Mouse (Mus musculus) ES-E14 (cell line): ENCODE data around the gene Tbl1xr1. TPM values are rescaled to one million over a fixed set of nuclear protein-coding genes. Genes with fewer than 3 reads are reported as not detected.
A peak's percentile ranks its signal among the peaks of the same experiment; 100 is the strongest.

Experiments
- DNase-seq: peaks from one replicate; pipeline ENCODE4 v3.0.0-alpha.2; 2013; ENCODE audit warnings: low read depth, low spot score
- H3K27ac ChIP-seq: 2 replicates; pipeline ENCODE4 v1.5.1; 2012; ENCODE audit warnings: low read depth, mild to moderate bottlenecking, low read length, moderate library complexity, mixed read lengths; ENCODE audit not compliant: poor library complexity, insufficient read depth, severe bottlenecking
- H3K36me3 ChIP-seq: 2 replicates; pipeline ENCODE4 v1.6.1; 2012; ENCODE audit warnings: mild to moderate bottlenecking, low read length, moderate library complexity, mixed read lengths; ENCODE audit not compliant: control insufficient read depth, poor library complexity, insufficient read depth, severe bottlenecking
- H3K4me1 ChIP-seq, 2 experiments: fragments of 150-350 bp in 1 of 2; sonication (generic) in 1 of 2; 2 replicates each; pipeline ENCODE4 v1.6.1; 2012; ENCODE audit warnings: low read length in 2 of 2, mild to moderate bottlenecking in 1 of 2, mixed read lengths in 1 of 2; ENCODE audit not compliant: control insufficient read depth in 2 of 2, insufficient read depth in 2 of 2, poor library complexity in 1 of 2
- H3K4me3 ChIP-seq, 2 experiments: fragments of 150-350 bp in 1 of 2; sonication (generic) in 1 of 2; 2 replicates each; pipeline ENCODE4 v1.5.1; 2012; ENCODE audit warnings: low read length in 2 of 2, low read depth in 1 of 2, mild to moderate bottlenecking in 1 of 2, mixed read lengths in 1 of 2; ENCODE audit not compliant: insufficient read depth in 1 of 2, poor library complexity in 1 of 2, severe bottlenecking in 1 of 2
- H3K9ac ChIP-seq: 2 replicates; pipeline ENCODE4 v1.6.1; 2012; ENCODE audit warnings: low read depth, mild to moderate bottlenecking, low read length, mixed read lengths; ENCODE audit not compliant: poor library complexity, insufficient read depth, severe bottlenecking
- H3K9me3 ChIP-seq: fragments of 150-350 bp; sonication (generic); 2 replicates; pipeline ENCODE4 v1.6.1; 2012; ENCODE audit warnings: low read depth, mild to moderate bottlenecking, low read length; ENCODE audit not compliant: control insufficient read depth, insufficient read depth
- CHD2 ChIP-seq: IDR thresholded peaks from 2 replicates; pipeline ENCODE4 v1.6.1; 2014; ENCODE audit warnings: mild to moderate bottlenecking, low read depth, low read length, inconsistent platforms
- HCFC1 ChIP-seq: IDR thresholded peaks from 2 replicates; pipeline ENCODE4 v1.6.1; 2012; ENCODE audit warnings: low read length, inconsistent platforms, borderline replicate concordance; ENCODE audit not compliant: insufficient read depth
- MAFK ChIP-seq: IDR thresholded peaks from 2 replicates; pipeline ENCODE4 v1.6.1; 2014; ENCODE audit warnings: mild to moderate bottlenecking, low read depth, low read length, inconsistent platforms; ENCODE audit not compliant: insufficient read depth
- ZC3H11A ChIP-seq: IDR thresholded peaks from 2 replicates; pipeline ENCODE4 v1.6.1; 2012; ENCODE audit warnings: low read depth, mild to moderate bottlenecking, inconsistent platforms, low read length, borderline replicate concordance
- ZNF384 ChIP-seq: IDR thresholded peaks from 2 replicates; pipeline ENCODE4 v1.6.1; 2012; ENCODE audit warnings: low read depth, low read length, inconsistent platforms
- in situ Hi-C, 2 experiments: fragments of 600-800 bp; cut with MboI; formaldehyde crosslinking; loops; one replicate each; pipeline ENCODE4 v1.15.1; 2025; ENCODE audit warnings: low sequenced_read_pairs in 2 of 2, inconsistent platforms in 1 of 2; ENCODE audit not compliant: unreplicated experiment in 2 of 2
- total RNA-seq: library from RNA; depleted of rRNA; stranded (reverse); fragments of 300-350 nt; gene quantifications from 2 replicates; pipeline ENCODE4 v1.2.3, GENCODE M21; 2012

The Tbl1xr1 gene
- total RNA-seq, 1 experiment: 64.6 TPM

DNA sequence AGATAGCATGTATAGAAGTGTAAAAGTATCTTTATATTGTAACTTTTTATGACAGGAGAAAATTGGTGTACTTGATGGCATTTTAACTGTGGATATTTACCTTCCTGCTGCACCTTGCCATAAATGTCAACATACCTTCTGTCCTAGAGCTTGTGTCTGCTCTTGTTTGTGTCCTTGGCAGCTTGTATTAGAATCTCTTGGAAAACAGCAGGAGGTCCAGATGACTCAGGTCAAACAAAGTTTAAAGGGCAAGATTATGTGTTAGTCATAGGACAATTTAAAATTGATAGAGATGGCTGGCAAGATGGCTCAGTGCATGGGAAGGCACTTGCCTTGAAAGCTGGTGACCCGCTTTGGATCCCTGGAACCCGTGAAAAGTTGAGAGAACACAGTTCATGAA is 104.6 kb downstream of the Tbl1xr1 start:
- DNase-seq: no peak
- in situ Hi-C loops: no loop called here
- Histone ChIP-seq H3K36me3 (no peaks in the 10 kb centered on the region), H3K9me3 (no peaks in the 10 kb centered on the region), H3K27ac (no peak overlapping the region), H3K4me1 (peaks cover 1 to 9% of the 10 kb centered on the region in 2 experiments; a peak in 3 of 4 replicates), H3K4me3 (no peak overlapping the region), H3K9ac (no peak overlapping the region)
- TF ChIP-seq ZNF384 (no peak), MAFK (no peak), HCFC1 (no peak)

DNA sequence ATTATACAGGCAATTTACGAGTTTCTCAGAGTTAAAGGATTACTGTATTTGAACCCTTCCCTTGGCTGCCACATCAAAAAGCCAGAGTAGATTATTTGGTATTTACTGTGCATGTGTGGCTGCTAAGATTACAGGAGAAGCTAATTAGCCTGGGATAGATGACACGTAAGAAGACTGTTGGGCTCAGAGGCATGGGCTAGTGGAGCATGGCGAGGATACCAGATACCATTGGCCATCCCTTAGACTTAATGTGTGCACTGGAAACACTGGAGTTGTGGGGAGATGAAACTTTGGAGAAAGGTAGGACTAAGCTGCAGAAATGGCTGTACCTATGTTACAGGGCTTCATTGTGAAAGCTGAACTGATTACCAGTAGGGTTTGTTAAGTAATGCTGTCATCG is 108.8 kb downstream of the Tbl1xr1 start:
- H3K9me3 ChIP-seq: no peaks in the 10 kb centered on the region
- in situ Hi-C loops: no loop called here
- no peak overlapping the region for H3K9ac ChIP-seq
- no peak for DNase-seq
- peaks cover 6% of the 10 kb centered on the region; the same call in 1 of the 2 replicates for H3K36me3 ChIP-seq
- TF ChIP-seq MAFK: no peak
- H3K4me1 ChIP-seq: peaks cover 0 to 4% of the 10 kb centered on the region in 2 experiments; a peak in 1 of 4 replicates
- no peak overlapping the region for H3K4me3 ChIP-seq
- H3K27ac ChIP-seq: no peak overlapping the region

DNA sequence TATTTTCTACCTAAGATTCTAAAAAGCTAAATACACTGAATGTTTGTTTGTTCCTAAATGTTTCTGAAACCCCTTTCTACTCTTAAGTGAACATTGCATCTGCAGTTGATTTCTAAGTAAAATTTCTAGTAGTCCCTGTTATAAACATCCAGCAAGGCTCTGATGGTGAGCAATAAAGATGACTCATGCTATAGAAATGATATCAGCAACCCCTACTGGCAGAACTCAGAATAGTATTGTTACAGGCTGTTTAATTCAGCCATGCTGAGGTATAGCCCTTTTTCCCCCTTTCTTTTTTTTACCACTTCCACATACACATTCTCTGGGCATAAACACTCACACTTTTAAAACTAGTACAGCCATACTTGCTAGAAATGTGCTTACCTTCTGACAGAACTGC is 114.0 kb downstream of the Tbl1xr1 start:
- no peak overlapping the region for H3K4me3 ChIP-seq
- in situ Hi-C loops: no loop called here
- no peak overlapping the region for H3K9ac ChIP-seq
- H3K27ac ChIP-seq: no peak overlapping the region
- peaks cover 19% of the 10 kb centered on the region for H3K36me3 ChIP-seq
- TF ChIP-seq HCFC1 (no peak), MAFK (no peak; the same call in 1 of the 2 replicates), ZC3H11A (0 out of 2 replicates have a peak, but pooled peaks have one; percentile 51), CHD2 (no peak), ZNF384 (no peak)
- no peaks in the 10 kb centered on the region for H3K9me3 ChIP-seq
- peak; percentile 20 for DNase-seq
- peaks cover 0 to 4% of the 10 kb centered on the region in 2 experiments; a peak in 1 of 4 replicates for H3K4me1 ChIP-seq

DNA sequence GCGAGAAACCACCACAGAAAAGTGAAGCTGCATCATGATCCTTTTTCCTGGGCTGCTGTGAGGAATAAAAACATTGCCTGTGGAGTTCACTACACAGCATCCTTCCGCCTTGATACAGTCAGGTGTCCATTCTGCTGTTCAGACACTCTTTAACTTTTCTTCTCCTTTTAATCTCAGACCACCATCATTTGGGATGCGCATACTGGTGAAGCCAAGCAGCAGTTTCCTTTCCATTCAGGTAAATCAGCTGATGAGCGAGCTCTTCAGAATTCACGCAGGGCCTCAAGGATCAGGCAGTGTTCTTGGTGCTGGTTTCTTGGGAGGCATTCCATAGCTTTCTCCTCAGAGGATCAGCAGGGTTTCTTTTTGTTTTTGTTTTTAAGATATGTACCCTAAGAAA is 116.5 kb downstream of the Tbl1xr1 start:
- Histone ChIP-seq H3K4me1 (peaks cover 0 to 2% of the 10 kb centered on the region in 2 experiments; a peak in 1 of 4 replicates), H3K4me3 (no peak overlapping the region), H3K27ac (no peak overlapping the region), H3K36me3 (peaks cover 25% of the 10 kb centered on the region), H3K9me3 (no peaks in the 10 kb centered on the region), H3K9ac (no peak overlapping the region)
- TF ChIP-seq ZNF384: no peak
- no peak for TF ChIP-seq CHD2
- TF ChIP-seq ZC3H11A: no peak
- TF ChIP-seq HCFC1: no peak
- no peak for DNase-seq
- in situ Hi-C loops: no loop called here

DNA sequence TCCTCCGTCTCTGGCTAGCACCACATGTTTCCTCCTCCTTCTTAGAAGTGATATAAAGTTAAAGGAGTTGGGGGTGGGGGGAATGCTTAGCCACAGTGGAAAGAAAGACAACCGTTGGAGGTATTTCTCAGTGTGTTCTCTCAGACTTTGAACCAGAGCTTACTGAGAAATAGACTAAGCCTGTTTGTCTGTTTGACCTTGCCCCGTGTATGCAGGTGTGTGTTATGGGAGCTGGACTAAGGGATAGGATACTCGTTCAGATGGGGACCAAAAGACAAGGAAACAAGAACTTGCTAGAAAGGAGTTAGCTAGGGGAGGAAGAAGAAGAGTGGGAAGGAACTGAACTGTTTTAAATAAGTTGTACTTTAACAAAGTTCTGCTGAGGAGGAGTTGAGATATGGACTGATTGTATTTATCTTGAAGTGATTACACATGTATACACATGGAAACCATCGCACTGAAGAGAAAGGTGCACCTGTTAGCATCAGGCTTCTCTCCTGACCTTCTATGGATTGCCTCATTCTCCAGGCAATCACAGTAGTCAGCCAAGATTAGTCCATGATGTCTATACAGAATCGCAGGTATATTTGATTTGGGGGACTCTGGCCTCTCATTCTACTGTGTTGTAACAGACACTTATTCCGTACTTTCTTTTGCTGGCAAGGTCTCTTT is 117.9 kb downstream of the Tbl1xr1 start:
- H3K4me1 ChIP-seq: peaks cover 0 to 2% of the 10 kb centered on the region in 2 experiments; a peak in 1 of 4 replicates
- no peak overlapping the region for H3K4me3 ChIP-seq
- no peak overlapping the region for H3K27ac ChIP-seq
- no peaks in the 10 kb centered on the region for H3K9me3 ChIP-seq
- TF ChIP-seq ZC3H11A (no peak), ZNF384 (no peak), MAFK (no peak), CHD2 (no peak), HCFC1 (no peak)
- in situ Hi-C loops: no loop called here
- H3K36me3 ChIP-seq: peaks cover 30% of the 10 kb centered on the region
- no peak overlapping the region for H3K9ac ChIP-seq
- no peak for DNase-seq
